Mouse (Mus musculus): ENCODE measurements around the gene Plagl2.
A peak's percentile ranks its signal among the peaks of the same experiment; 100 is the strongest.

The Plagl2 gene

GRCm38 (mm10) chr2:153191242-153191641, 50.0 kb downstream of the Plagl2 start:
- no peak for DNase-seq (ENCODE audit: low spot score in 2 of 2)

- DNase-seq (ENCODE audit: low spot score in 2 of 2) = no peak
Observed at GRCm38 (mm10) chr2:153187848-153188247, 53.4 kb downstream of the Plagl2 start.

- DNase-seq (ENCODE audit: low spot score in 2 of 2) = peak in 1 of 2 experiments; percentile 28
Observed at GRCm38 (mm10) chr2:153186176-153186591, 55.0 kb downstream of the Plagl2 start.

DNA sequence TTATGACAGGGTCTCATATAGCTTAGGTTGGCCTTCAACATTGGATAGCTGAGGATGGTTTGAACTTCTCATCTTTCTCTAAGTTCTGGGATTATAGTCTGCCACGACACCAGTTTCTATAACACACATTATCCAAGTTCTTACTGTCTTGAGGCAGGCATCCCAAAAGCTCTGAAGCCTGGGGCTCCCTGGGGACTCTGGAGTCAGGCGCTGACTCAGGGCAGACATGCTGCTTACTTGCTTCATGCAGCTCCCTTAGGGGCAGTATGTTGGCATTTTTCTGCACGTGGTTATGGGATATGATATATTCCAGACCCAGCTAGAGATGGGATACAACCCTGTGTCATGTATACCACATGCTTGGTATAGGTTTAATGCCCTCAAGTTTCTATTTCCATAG, 61.3 kb downstream of the Plagl2 start:
- DNase-seq (ENCODE audit: low spot score in 2 of 2) = no peak

- no peak for DNase-seq (ENCODE audit: low spot score in 2 of 2)
Observed at GRCm38 (mm10) chr2:153179126-153179860, 61.9 kb downstream of the Plagl2 start.
